Mouse (Mus musculus) CH12.LX (cell line): ENCODE data around the gene Tceanc. TPM values are rescaled to one million over a fixed set of nuclear protein-coding genes. Genes with fewer than 3 reads are reported as not detected.

Source experiments
- DNase-seq: peaks from one replicate; pipeline ENCODE4 v3.0.0-alpha.2; 2013; ENCODE audit errors: extremely low read depth
- H3K27ac ChIP-seq: 2 replicates; pipeline ENCODE4 v1.5.1; 2012; ENCODE audit warnings: low read depth, mild to moderate bottlenecking, control low read depth, moderate library complexity; ENCODE audit not compliant: insufficient read depth
- H3K27me3 ChIP-seq: replicated peaks from 2 replicates; pipeline ENCODE3; 2012; ENCODE audit warnings: inconsistent platforms
- H3K36me3 ChIP-seq, 2 experiments: replicated peaks in 1 of 2; 2 replicates each; pipeline versions ENCODE3 to v1.6.1; 2012; ENCODE audit warnings: inconsistent platforms in 1 of 2, low read length in 1 of 2, mild to moderate bottlenecking in 1 of 2, mixed read lengths in 1 of 2, moderate library complexity in 1 of 2; ENCODE audit not compliant: control insufficient read depth in 1 of 2, insufficient read depth in 1 of 2
- H3K4me1 ChIP-seq, 2 experiments: 2 replicates each; pipeline ENCODE4 v1.6.1; 2012; ENCODE audit warnings: inconsistent platforms in 1 of 2, moderate library complexity in 1 of 2; ENCODE audit not compliant: insufficient read depth in 2 of 2, control insufficient read depth in 1 of 2
- H3K4me2 ChIP-seq: 2 replicates; pipeline ENCODE4 v1.6.1; 2012; ENCODE audit warnings: low read depth, mild to moderate bottlenecking, control low read depth; ENCODE audit not compliant: poor library complexity, insufficient read depth, severe bottlenecking
- H3K4me3 ChIP-seq, 3 experiments: fragments of 150-350 bp in 1 of 3; sonication (generic) in 1 of 3; replicated peaks in 1 of 3; 2 replicates each; pipeline versions ENCODE3 to v1.5.1; 2011 to 2012; ENCODE audit warnings: low read depth in 2 of 3, low read length in 2 of 3, mild to moderate bottlenecking in 2 of 3, moderate library complexity in 2 of 3, control low read depth in 1 of 3, improper control_type of control experiment in 1 of 3, inconsistent platforms in 1 of 3, mixed read lengths in 1 of 3; ENCODE audit not compliant: poor library complexity in 1 of 3
- H3K79me2 ChIP-seq: replicated peaks from 2 replicates; pipeline ENCODE4 v1.6.1; 2012; ENCODE audit warnings: mild to moderate bottlenecking, moderate library complexity; ENCODE audit not compliant: control insufficient read depth, poor library complexity, insufficient read depth, severe bottlenecking; ENCODE audit errors: extremely low read depth
- H3K9ac ChIP-seq: 2 replicates; pipeline ENCODE4 v1.6.1; 2012; ENCODE audit warnings: low read depth, mild to moderate bottlenecking, control low read depth, moderate library complexity; ENCODE audit not compliant: insufficient read depth
- H3K9me3 ChIP-seq: replicated peaks from 2 replicates; pipeline ENCODE3; 2012; ENCODE audit warnings: low read length, inconsistent platforms, mixed read lengths
- BHLHE40 ChIP-seq: IDR thresholded peaks from 2 replicates; pipeline ENCODE4 v1.6.1; 2011; ENCODE audit warnings: mild to moderate bottlenecking, low read depth, low read length, improper control_type of control experiment
- CHD2 ChIP-seq: IDR thresholded peaks from 2 replicates; pipeline ENCODE4 v1.6.1; 2011; ENCODE audit warnings: low read length, improper control_type of control experiment
- EP300 ChIP-seq: IDR thresholded peaks from 2 replicates; pipeline ENCODE4 v1.6.1; 2011; ENCODE audit warnings: low read length, improper control_type of control experiment
- ETS1 ChIP-seq: conservative IDR thresholded peaks from 2 replicates; pipeline ENCODE4 v1.6.1; 2012; ENCODE audit warnings: low read depth, mild to moderate bottlenecking, inconsistent platforms, low read length, improper control_type of control experiment, moderate library complexity
- GABPA ChIP-seq: IDR thresholded peaks from 2 replicates; pipeline ENCODE4 v1.6.1; 2012; ENCODE audit warnings: low read depth, low read length, improper control_type of control experiment, inconsistent platforms; ENCODE audit not compliant: insufficient replicate concordance
- JUN ChIP-seq: IDR thresholded peaks from 2 replicates; pipeline ENCODE4 v1.6.1; 2011; ENCODE audit warnings: low read depth, mild to moderate bottlenecking, low read length, improper control_type of control experiment, moderate library complexity; ENCODE audit not compliant: insufficient read depth
- MAFK ChIP-seq: IDR thresholded peaks from 2 replicates; pipeline ENCODE4 v1.6.1; 2011; ENCODE audit warnings: low read length, improper control_type of control experiment; ENCODE audit not compliant: insufficient replicate concordance
- NELFE ChIP-seq: IDR thresholded peaks from 2 replicates; pipeline ENCODE4 v1.6.1; 2011; ENCODE audit warnings: low read depth, low read length, improper control_type of control experiment
- PAX5 ChIP-seq: IDR thresholded peaks from 2 replicates; pipeline ENCODE4 v1.6.1; 2012; ENCODE audit warnings: low read length, inconsistent platforms, mixed read lengths
- POLR2A ChIP-seq: IDR thresholded peaks from 2 replicates; pipeline ENCODE4 v1.6.1; 2011; ENCODE audit warnings: low read depth, mild to moderate bottlenecking, improper control_type of control experiment, low read length
- RAD21 ChIP-seq: IDR thresholded peaks from 2 replicates; pipeline ENCODE4 v1.6.1; 2011; ENCODE audit warnings: low read depth, mild to moderate bottlenecking, low read length, improper control_type of control experiment, moderate library complexity
- RCOR1 ChIP-seq: conservative IDR thresholded peaks from 2 replicates; pipeline ENCODE4 v1.6.1; 2012; ENCODE audit warnings: low read depth, mild to moderate bottlenecking, inconsistent platforms, low read length, improper control_type of control experiment
- SIN3A ChIP-seq: IDR thresholded peaks from 2 replicates; pipeline ENCODE4 v1.6.1; 2012; ENCODE audit warnings: low read length, improper control_type of control experiment, inconsistent platforms
- TBP ChIP-seq: conservative IDR thresholded peaks from 2 replicates; pipeline ENCODE4 v1.6.1; 2011; ENCODE audit warnings: low read depth, low read length, improper control_type of control experiment
- UBTF ChIP-seq: IDR thresholded peaks from 2 replicates; pipeline ENCODE4 v1.6.1; 2012; ENCODE audit warnings: low read depth, mild to moderate bottlenecking, inconsistent platforms, low read length, improper control_type of control experiment, moderate library complexity
- USF1 ChIP-seq: IDR thresholded peaks from 2 replicates; pipeline ENCODE4 v1.6.1; 2014; ENCODE audit warnings: low read depth, mild to moderate bottlenecking, inconsistent platforms, low read length, improper control_type of control experiment
- USF2 ChIP-seq: conservative IDR thresholded peaks from 2 replicates; pipeline ENCODE4 v1.6.1; 2011; ENCODE audit warnings: low read depth, low read length, improper control_type of control experiment
- dilution Hi-C: fragments of 300-500 bp; cut with MboI; formaldehyde crosslinking; loops from 2 replicates; pipeline ENCODE4 v1.14.3; 2020; ENCODE audit warnings: low sequenced_read_pairs; ENCODE audit not compliant: extremely low pct_unique_long_range_greater_than_20kb, extremely low pct_ligation_motif_present
- in situ Hi-C: fragments of 300-500 bp; cut with MboI; formaldehyde crosslinking; loops from 3 replicates; pipeline ENCODE4 v1.14.3; 2019; ENCODE audit warnings: low sequenced_read_pairs, low pct_ligation_motif_present, low pct_unique_long_range_greater_than_20kb, mixed read lengths
- polyA plus RNA-seq: library from polyadenylated mRNA; unstranded; fragments of >175 nt; gene quantifications from 2 replicates; pipeline ENCODE4 v1.2.1, GENCODE M21; 2012; ENCODE audit warnings: low read depth; ENCODE audit not compliant: insufficient read length
- total RNA-seq, 2 experiments: library from RNA; depleted of rRNA; stranded (reverse); fragments of 300-350 nt in 1 of 2; fragments of >200 nt in 1 of 2; gene quantifications; 2 replicates each; pipeline ENCODE4 v1.2.3; 2012 to 2014

Tceanc gene
- total and polyA plus RNA-seq, 3 experiments, result 1.5 to 5.9 (median 3.2) TPM

- Histone ChIP-seq H3K27ac (peak within 1 kb of the TSS; percentile 29), H3K27me3 (no peaks in the 10 kb centered on the region), H3K9me3 (no peaks in the 10 kb centered on the region), H3K9ac (peak within 1 kb of the TSS; percentile 78), H3K36me3 (peaks cover 0 to 21% of the 10 kb centered on the region in 2 experiments), H3K4me2 (peak within 1 kb of the TSS; percentile 71), H3K79me2 (peaks cover 41% of the 10 kb centered on the region), H3K4me3 (peak within 1 kb of the TSS; percentile 64 to 89 (median 81)), H3K4me1 (peaks cover 4 to 13% of the 10 kb centered on the region in 2 experiments; a peak in 1 of 4 replicates)
- TF ChIP-seq POLR2A (peak; percentile 68), PAX5 (no peak), UBTF (no peak), NELFE (peak; percentile 57; the same call in 1 of the 2 replicates)
- dilution Hi-C loops (no loop called here), in situ Hi-C loops (no loop called here)
- DNase-seq, result peak; percentile 86
Measured at GRCm38 (mm10) chrX:166479365-166479983, 38.9 kb downstream of the Tceanc start, which contains the start of gene Rab9. TSS of gene Rab9 (minus strand) at chrX:166479867.

- Histone ChIP-seq H3K4me3 (peak overlapping the region; percentile 64 to 89 (median 81)), H3K4me2 (peak overlapping the region; percentile 71), H3K36me3 (peaks cover 0 to 24% of the 10 kb centered on the region in 2 experiments)
- dilution Hi-C loops, result no loop called here
- in situ Hi-C loops, result no loop called here
- no peak for TF ChIP-seq GABPA
- no peak for TF ChIP-seq CHD2
- no peak for TF ChIP-seq MAFK
- peak; percentile 52; the same call in 1 of the 2 replicates for TF ChIP-seq USF2
- peak; percentile 36; the same call in 1 of the 2 replicates for TF ChIP-seq SIN3A
- peak; percentile 79 for TF ChIP-seq BHLHE40
- TF ChIP-seq ETS1, result no peak
- no peak for TF ChIP-seq RAD21
- TF ChIP-seq NELFE, result 0 out of 2 replicates have a peak, but pooled peaks have one; percentile 1
- TF ChIP-seq POLR2A, result no peak
- TF ChIP-seq EP300, result no peak
- no peak for TF ChIP-seq RCOR1
- TF ChIP-seq JUN, result no peak
- TF ChIP-seq USF1, result peak; percentile 29; the same call in 1 of the 2 replicates
- TF ChIP-seq TBP, result 0 out of 2 replicates have a peak, but pooled peaks have one; percentile 29
- TF ChIP-seq, all 38 proteins: peak for 6
- Histone ChIP-seq H3K79me2 (peaks cover 42% of the 10 kb centered on the region), H3K27ac (peak overlapping the region; percentile 29), H3K27me3 (no peaks in the 10 kb centered on the region), H3K9ac (peak overlapping the region; percentile 78), H3K4me1 (peaks cover 4 to 20% of the 10 kb centered on the region in 2 experiments; a peak in 1 of 4 replicates), H3K9me3 (no peaks in the 10 kb centered on the region)
- peak; percentile 10 for DNase-seq
Measured at GRCm38 (mm10) chrX:166478631-166479364, 39.6 kb downstream of the Tceanc start.
